Mouse (Mus musculus) liver, embryonic 14.5 days (tissue): ENCODE measurements around the gene Agpat4.

Source experiments
- CTCF ChIP-seq: IDR thresholded peaks from 2 replicates; pipeline ENCODE4 v1.5.1; 2016; ENCODE audit warnings: antibody characterized with exemption, low read depth, control low read depth
- EP300 ChIP-seq: IDR thresholded peaks from 2 replicates; pipeline ENCODE4 v1.6.1; 2016; ENCODE audit warnings: antibody characterized with exemption, low read depth

- TF ChIP-seq CTCF (no peak), EP300 (no peak)
Observed at GRCm38 (mm10) chr17:12228471-12228870, 110.0 kb downstream of the Agpat4 start.
